Mouse (Mus musculus) liver, postnatal 0 days (tissue): Measurements from ENCODE around the gene Vasn. TPM values are rescaled to one million over a fixed set of nuclear protein-coding genes. Genes with fewer than 3 reads are reported as not detected.

Source experiments
- ATAC-seq: fragments of 200-750 bp; cut with Nextera tagmentation; 2 replicates; pipeline ENCODE4 v1.8.0; 2017; ENCODE audit warnings: mild to moderate bottlenecking, moderate library complexity
- DNase-seq: peaks from one replicate; pipeline ENCODE4 v3.0.0-alpha.2; 2016
- H3K27ac ChIP-seq: fragments of 300-500 bp; sonication (generic); 2 replicates; pipeline ENCODE4 v1.5.1; 2014; ENCODE audit warnings: antibody characterized with exemption, moderate library complexity, mild to moderate bottlenecking, low read depth
- H3K27me3 ChIP-seq: fragments of 300-500 bp; sonication (generic); 2 replicates; pipeline ENCODE4 v1.6.1; 2014; ENCODE audit warnings: low read length, control low read depth, mixed read lengths; ENCODE audit not compliant: insufficient read depth
- H3K36me3 ChIP-seq: fragments of 300-500 bp; sonication (generic); replicated peaks from 2 replicates; pipeline ENCODE4 v1.6.1; 2014; ENCODE audit warnings: mild to moderate bottlenecking, control low read depth, low read length, moderate library complexity, mixed read lengths; ENCODE audit not compliant: insufficient read depth
- H3K4me1 ChIP-seq: fragments of 300-500 bp; sonication (generic); 2 replicates; pipeline ENCODE4 v1.6.1; 2014; ENCODE audit warnings: antibody characterized with exemption, mild to moderate bottlenecking, control low read depth; ENCODE audit not compliant: insufficient read depth
- H3K4me2 ChIP-seq: fragments of 300-500 bp; sonication (generic); 2 replicates; pipeline ENCODE4 v1.6.1; 2014; ENCODE audit warnings: low read depth, mild to moderate bottlenecking, low read length, moderate library complexity, mixed read lengths
- H3K4me3 ChIP-seq: fragments of 300-500 bp; sonication (generic); 2 replicates; pipeline ENCODE4 v1.5.1; 2014; ENCODE audit warnings: low read depth, low read length
- H3K9ac ChIP-seq: fragments of 300-500 bp; sonication (generic); replicated peaks from 2 replicates; pipeline ENCODE4 v1.6.1; 2014; ENCODE audit warnings: mild to moderate bottlenecking, moderate library complexity
- H3K9me3 ChIP-seq: fragments of 300-500 bp; sonication (generic); 2 replicates; pipeline ENCODE4 v1.6.1; 2016; ENCODE audit warnings: mild to moderate bottlenecking, control low read depth, low read length, mixed read lengths
- CTCF ChIP-seq: sonication (generic); IDR thresholded peaks from 2 replicates; pipeline ENCODE4 v1.5.1; 2016; ENCODE audit warnings: antibody characterized with exemption, low read depth
- EP300 ChIP-seq: IDR thresholded peaks from 2 replicates; pipeline ENCODE4 v1.6.1; 2016; ENCODE audit warnings: antibody characterized with exemption, low read depth, mild to moderate bottlenecking
- WGBS: fragments of 180-500 bp; shearing (Covaris S2); extraction: QIAGEN DNeasy Blood & Tissue Kit; methylation state at CpG from one replicate; pipeline ENCODE4 v1.1.7; 2014; ENCODE audit not compliant: insufficient replicate concordance; 5-methylcytosine and 5-hydroxymethylcytosine counted together
- polyA plus RNA-seq: library from polyadenylated mRNA; unstranded; fragments of >200 nt; fragmentation: Nextera tagmentation; extraction: Ambion mirVana; gene quantifications from 2 replicates; pipeline ENCODE4 v1.2.1, GENCODE M21; 2015

Vasn gene
- polyA plus RNA-seq, 1 experiment from 2014 or later, result 1.9 TPM

- 59% methylated on average over 3 of the region's 3 CpGs for WGBS
Observed at GRCm38 (mm10) chr16:4599616-4600015, 40.1 kb upstream of the Vasn start.

GRCm38 (mm10) chr16:4600701-4601310 lies 38.9 kb upstream of the Vasn start:
- no peaks in the 10 kb centered on the region for H3K9me3 ChIP-seq
- no peak overlapping the region for H3K4me3 ChIP-seq
- TF ChIP-seq EP300 (no peak), CTCF (no peak)
- ATAC-seq (no peak), DNase-seq (no peak)
- no peaks in the 10 kb centered on the region for H3K36me3 ChIP-seq
- 68% methylated on average over 9 of the region's 9 CpGs for WGBS
- H3K9ac ChIP-seq, result no peak overlapping the region
- H3K4me1 ChIP-seq, result peaks cover 21% of the 10 kb centered on the region
- H3K27me3 ChIP-seq, result 0 out of 2 replicates have a peak, but pooled peaks cover under 1% of the 10 kb centered on the region
- H3K4me2 ChIP-seq, result no peak overlapping the region
- H3K27ac ChIP-seq, result no peak overlapping the region

More at GRCm38 (mm10) chr16:4599616-4600015, 40.1 kb upstream of the Vasn start:
- no peak for ATAC-seq
- H3K27ac ChIP-seq, result no peak overlapping the region
- H3K36me3 ChIP-seq, result no peaks in the 10 kb centered on the region
- H3K9me3 ChIP-seq, result no peaks in the 10 kb centered on the region
- DNase-seq, result no peak
- no peak overlapping the region for H3K9ac ChIP-seq
- peaks cover 10% of the 10 kb centered on the region for H3K27me3 ChIP-seq
- no peak overlapping the region for H3K4me2 ChIP-seq
- TF ChIP-seq EP300, result no peak
- no peak for TF ChIP-seq CTCF
- H3K4me3 ChIP-seq, result no peak overlapping the region
- peaks cover 24% of the 10 kb centered on the region for H3K4me1 ChIP-seq

GRCm38 (mm10) chr16:4602189-4602588 lies 37.6 kb upstream of the Vasn start:
- no peak for TF ChIP-seq EP300
- TF ChIP-seq CTCF, result no peak
- Histone ChIP-seq H3K27me3 (no peaks in the 10 kb centered on the region), H3K36me3 (no peaks in the 10 kb centered on the region), H3K9ac (no peak overlapping the region), H3K4me3 (no peak overlapping the region), H3K4me1 (peaks cover 34% of the 10 kb centered on the region), H3K4me2 (no peak overlapping the region), H3K27ac (no peak overlapping the region), H3K9me3 (no peaks in the 10 kb centered on the region)
- no peak for DNase-seq
- 46% methylated on average over 3 of the region's 3 CpGs for WGBS
- peak; percentile 65 for ATAC-seq

- ATAC-seq (no peak), DNase-seq (no peak)
- Histone ChIP-seq H3K4me3 (no peak overlapping the region), H3K9me3 (no peaks in the 10 kb centered on the region), H3K27ac (no peak overlapping the region), H3K27me3 (no peaks in the 10 kb centered on the region), H3K4me1 (peaks cover 36% of the 10 kb centered on the region), H3K36me3 (no peaks in the 10 kb centered on the region), H3K4me2 (no peak overlapping the region), H3K9ac (no peak overlapping the region; the same call in 1 of the 2 replicates)
- 51% methylated on average over 7 of the region's 7 CpGs for WGBS
- no peak for TF ChIP-seq CTCF
Observed at GRCm38 (mm10) chr16:4602766-4603452, 36.8 kb upstream of the Vasn start.

GRCm38 (mm10) chr16:4603453-4603837 lies 36.3 kb upstream of the Vasn start:
- no peaks in the 10 kb centered on the region for H3K36me3 ChIP-seq
- no peaks in the 10 kb centered on the region for H3K9me3 ChIP-seq
- H3K27me3 ChIP-seq, result no peaks in the 10 kb centered on the region
- peaks cover 36% of the 10 kb centered on the region for H3K4me1 ChIP-seq
- no peak overlapping the region for H3K9ac ChIP-seq
- ATAC-seq (no peak), DNase-seq (no peak)
- H3K4me3 ChIP-seq, result no peak overlapping the region
- H3K4me2 ChIP-seq, result no peak overlapping the region
- TF ChIP-seq CTCF, result no peak
- no peak for TF ChIP-seq EP300
- H3K27ac ChIP-seq, result no peak overlapping the region
- WGBS, result 67% methylated on average over 1 of the region's 1 CpGs

- Histone ChIP-seq H3K4me1 (peaks cover 36% of the 10 kb centered on the region), H3K36me3 (no peaks in the 10 kb centered on the region), H3K27ac (no peak overlapping the region), H3K9me3 (no peaks in the 10 kb centered on the region), H3K4me2 (no peak overlapping the region), H3K9ac (no peak overlapping the region), H3K27me3 (no peaks in the 10 kb centered on the region), H3K4me3 (no peak overlapping the region)
- WGBS, result 78% methylated on average over 11 of the region's 11 CpGs
- DNase-seq, result no peak
- TF ChIP-seq EP300 (no peak), CTCF (no peak)
- no peak for ATAC-seq
Observed at GRCm38 (mm10) chr16:4604293-4604837, 35.4 kb upstream of the Vasn start.
